Mouse (Mus musculus) limb, embryonic 14.5 days (tissue): ENCODE results near the gene Mtus2. TPM values are rescaled to one million over a fixed set of nuclear protein-coding genes. Genes with fewer than 3 reads are reported as not detected.
A peak's percentile ranks its signal among the peaks of the same experiment; 100 is the strongest.

Experiments
- ATAC-seq: fragments of 200-750 bp; cut with Nextera tagmentation; 2 replicates; pipeline ENCODE4 v1.8.0; 2017; ENCODE audit warnings: low read depth, moderate number of reproducible peaks, moderate TSS enrichment; ENCODE audit not compliant: low FRiP score
- DNase-seq: peaks from one replicate; pipeline ENCODE4 v3.0.0-alpha.2; 2015; ENCODE audit warnings: low spot score
- H3K27ac ChIP-seq: fragments of 300-500 bp; sonication (generic); replicated peaks from 2 replicates; pipeline ENCODE4 v1.5.1; 2014; ENCODE audit warnings: low read depth, mild to moderate bottlenecking, low read length, moderate library complexity, mixed read lengths
- H3K27me3 ChIP-seq: fragments of 300-500 bp; sonication (generic); 2 replicates; pipeline ENCODE4 v1.6.1; 2014; ENCODE audit warnings: low read length, mixed read lengths; ENCODE audit not compliant: control insufficient read depth, insufficient read depth
- H3K36me3 ChIP-seq: fragments of 300-500 bp; sonication (generic); 2 replicates; pipeline ENCODE4 v1.6.1; 2014; ENCODE audit warnings: mild to moderate bottlenecking, low read length, moderate library complexity, mixed read lengths; ENCODE audit not compliant: control insufficient read depth, insufficient read depth
- H3K4me1 ChIP-seq: fragments of 300-500 bp; sonication (generic); 2 replicates; pipeline ENCODE4 v1.6.1; 2014; ENCODE audit warnings: antibody characterized with exemption, low read length, mixed read lengths; ENCODE audit not compliant: control insufficient read depth, insufficient read depth
- H3K4me2 ChIP-seq: fragments of 300-500 bp; sonication (generic); replicated peaks from 2 replicates; pipeline ENCODE4 v1.6.1; 2014; ENCODE audit warnings: low read depth, mild to moderate bottlenecking, low read length, moderate library complexity; ENCODE audit not compliant: severe bottlenecking
- H3K4me3 ChIP-seq: fragments of 300-500 bp; sonication (generic); replicated peaks from 2 replicates; pipeline ENCODE4 v1.5.1; 2014; ENCODE audit warnings: low read length
- H3K9ac ChIP-seq: fragments of 300-500 bp; sonication (generic); 2 replicates; pipeline ENCODE4 v1.6.1; 2014; ENCODE audit warnings: mild to moderate bottlenecking, low read depth, low read length, moderate library complexity; ENCODE audit not compliant: severe bottlenecking
- H3K9me3 ChIP-seq: fragments of 300-500 bp; sonication (generic); 2 replicates; pipeline ENCODE4 v1.6.1; 2016; ENCODE audit warnings: low read length; ENCODE audit not compliant: control insufficient read depth
- POLR2A ChIP-seq: fragments of 200-500 bp; IDR thresholded peaks from 2 replicates; pipeline ENCODE4 v1.8.0; 2012; ENCODE audit warnings: inconsistent platforms, mild to moderate bottlenecking, moderate library complexity, borderline replicate concordance; ENCODE audit not compliant: insufficient read depth, insufficient read length; ENCODE audit errors: extremely low read depth
- WGBS: fragments of 180-500 bp; shearing (Covaris S2); extraction: QIAGEN DNeasy Blood & Tissue Kit; methylation state at CpG from one replicate; pipeline ENCODE4 v1.1.7; 2014; 5-methylcytosine and 5-hydroxymethylcytosine counted together
- polyA plus RNA-seq, 2 experiments: library from polyadenylated mRNA; depleted of rRNA in 1 of 2; stranded (reverse) in 1 of 2; unstranded in 1 of 2; fragments of >200 nt; fragmentation: Nextera tagmentation in 1 of 2; extraction: Ambion mirVana in 1 of 2; gene quantifications; 2 replicates each; pipeline versions ENCODE4 v1.2.1 to v1.2.3; 2012 to 2014

Gene Mtus2
- polyA plus RNA-seq (2012; rRNA removed): 3.0 and 3.2 TPM in 2 replicates
- polyA plus RNA-seq (2014; fragmentation: Nextera tagmentation; extraction: Ambion mirVana): 5.5 and 6.8 TPM in 2 replicates

GRCm38 (mm10) chr5:147956821-147957564, at the start of gene Mtus2:
Mtus2 (plus strand) TSS chr5:147957320.
- peak within 1 kb of the TSS; percentile 93 for H3K4me2 ChIP-seq
- DNase-seq: peak; percentile 42
- H3K36me3 ChIP-seq: no peaks in the 10 kb centered on the region
- no peak within 1 kb of the TSS for H3K27ac ChIP-seq
- H3K4me3 ChIP-seq: peak within 1 kb of the TSS; percentile 52
- peaks cover 10% of the 10 kb centered on the region; the same call in 1 of the 2 replicates for H3K4me1 ChIP-seq
- H3K27me3 ChIP-seq: peaks cover 38% of the 10 kb centered on the region
- no peaks in the 10 kb centered on the region for H3K9me3 ChIP-seq
- no peak for TF ChIP-seq POLR2A
- whole genome bisulfite sequencing: under 1% methylated on average over 24 of the region's 55 CpGs
- ATAC-seq: peak; percentile 85; the same call in 1 of the 2 replicates
- peak within 1 kb of the TSS; percentile 44 for H3K9ac ChIP-seq

DNA sequence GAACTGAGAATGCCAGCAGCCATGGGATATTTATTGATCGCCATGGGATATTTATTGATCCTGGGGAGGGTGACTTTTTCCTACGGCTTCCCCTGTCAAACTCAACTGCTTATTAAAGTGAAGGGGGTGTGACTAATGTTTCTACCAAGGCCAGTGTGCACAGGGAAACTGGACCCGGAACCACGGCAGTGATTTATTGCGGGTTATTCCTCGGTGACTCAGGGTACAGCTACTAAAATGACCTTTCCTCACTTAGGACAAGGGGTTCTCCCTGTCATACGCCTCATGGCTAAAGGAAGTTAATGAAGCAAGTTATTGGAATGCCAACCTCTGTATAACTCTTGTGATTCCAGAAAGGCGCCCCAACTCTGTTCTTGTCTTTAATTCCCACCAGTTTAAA, 49.3 kb upstream of the Mtus2 start:
- no peaks in the 10 kb centered on the region for H3K4me1 ChIP-seq
- no peaks in the 10 kb centered on the region for H3K9me3 ChIP-seq
- 87% methylated on average over 8 of the region's 8 CpGs for WGBS
- H3K27ac ChIP-seq: no peak overlapping the region
- DNase-seq: no peak
- no peak overlapping the region for H3K9ac ChIP-seq
- ATAC-seq: no peak
- no peak overlapping the region for H3K4me2 ChIP-seq
- no peak overlapping the region for H3K4me3 ChIP-seq
- TF ChIP-seq POLR2A: no peak
- H3K36me3 ChIP-seq: no peaks in the 10 kb centered on the region
- H3K27me3 ChIP-seq: no peaks in the 10 kb centered on the region

- Histone ChIP-seq H3K27me3 (no peaks in the 10 kb centered on the region), H3K4me1 (0 out of 2 replicates have a peak, but pooled peaks cover 4% of the 10 kb centered on the region), H3K27ac (no peak overlapping the region), H3K9ac (no peak overlapping the region), H3K9me3 (no peaks in the 10 kb centered on the region), H3K4me3 (no peak overlapping the region), H3K36me3 (no peaks in the 10 kb centered on the region), H3K4me2 (no peak overlapping the region)
- DNase-seq: no peak
- TF ChIP-seq POLR2A: no peak
- no peak for ATAC-seq
- WGBS: 81% methylated on average over 12 of the region's 12 CpGs
Observed at GRCm38 (mm10) chr5:147910807-147911509, 46.2 kb upstream of the Mtus2 start.

- no peak overlapping the region for H3K4me3 ChIP-seq
- H3K27me3 ChIP-seq: no peaks in the 10 kb centered on the region
- ATAC-seq (no peak), DNase-seq (no peak)
- no peaks in the 10 kb centered on the region for H3K9me3 ChIP-seq
- no peak overlapping the region for H3K27ac ChIP-seq
- no peak for TF ChIP-seq POLR2A
- no peak overlapping the region for H3K4me2 ChIP-seq
- H3K36me3 ChIP-seq: no peaks in the 10 kb centered on the region
- H3K9ac ChIP-seq: no peak overlapping the region
- 0 out of 2 replicates have a peak, but pooled peaks cover 4% of the 10 kb centered on the region for H3K4me1 ChIP-seq
- WGBS: 84% methylated on average over 4 of the region's 5 CpGs
Observed at GRCm38 (mm10) chr5:147911744-147912143, 45.4 kb upstream of the Mtus2 start.

DNA sequence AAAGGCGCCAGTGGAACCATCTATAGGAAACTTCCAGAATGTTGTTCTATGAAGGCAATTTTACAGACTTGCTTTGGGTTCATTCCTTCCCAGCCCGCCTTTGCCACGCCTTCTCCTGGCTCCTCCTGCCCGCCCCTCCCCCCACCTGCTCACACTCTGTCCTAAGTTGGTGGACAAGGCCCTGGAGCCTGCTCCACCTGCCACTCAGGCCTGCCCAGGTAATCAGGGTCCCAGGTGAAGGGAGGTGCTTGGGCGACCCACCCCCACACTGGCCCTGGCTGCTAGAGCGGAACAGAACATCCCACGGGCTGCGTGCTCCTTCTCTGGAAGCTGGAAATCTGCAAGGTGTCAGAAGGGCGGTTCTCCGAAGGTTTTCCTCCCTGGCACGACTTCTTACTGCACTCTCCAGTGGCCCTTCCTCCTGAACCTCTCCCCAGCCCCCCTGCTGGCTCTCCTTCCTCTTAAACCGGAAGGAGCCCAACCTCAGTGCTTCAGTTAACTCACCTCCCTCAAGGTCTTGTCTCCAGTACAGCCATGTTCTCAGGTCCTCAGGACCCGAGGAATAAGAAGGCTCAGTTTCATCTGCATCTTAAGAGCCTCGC, 43.8 kb upstream of the Mtus2 start:
- no peak for TF ChIP-seq POLR2A
- DNase-seq (no peak), ATAC-seq (no peak)
- Histone ChIP-seq H3K4me3 (no peak overlapping the region), H3K4me2 (0 out of 2 replicates have a peak overlapping the region, but pooled peaks have one; percentile 16), H3K27ac (no peak overlapping the region), H3K9ac (no peak overlapping the region), H3K27me3 (no peaks in the 10 kb centered on the region), H3K36me3 (no peaks in the 10 kb centered on the region), H3K9me3 (no peaks in the 10 kb centered on the region), H3K4me1 (0 out of 2 replicates have a peak, but pooled peaks cover 4% of the 10 kb centered on the region)
- 27% methylated on average over 14 of the region's 14 CpGs for WGBS
